Mouse (Mus musculus) testis, postnatal 10 days (tissue): ENCODE results near the gene Lgalsl.

ENCODE experiments used
- DNase-seq: peaks from one replicate; pipeline ENCODE4 v3.0.0; 2021; ENCODE audit warnings: low spot score

Gene Lgalsl

DNA sequence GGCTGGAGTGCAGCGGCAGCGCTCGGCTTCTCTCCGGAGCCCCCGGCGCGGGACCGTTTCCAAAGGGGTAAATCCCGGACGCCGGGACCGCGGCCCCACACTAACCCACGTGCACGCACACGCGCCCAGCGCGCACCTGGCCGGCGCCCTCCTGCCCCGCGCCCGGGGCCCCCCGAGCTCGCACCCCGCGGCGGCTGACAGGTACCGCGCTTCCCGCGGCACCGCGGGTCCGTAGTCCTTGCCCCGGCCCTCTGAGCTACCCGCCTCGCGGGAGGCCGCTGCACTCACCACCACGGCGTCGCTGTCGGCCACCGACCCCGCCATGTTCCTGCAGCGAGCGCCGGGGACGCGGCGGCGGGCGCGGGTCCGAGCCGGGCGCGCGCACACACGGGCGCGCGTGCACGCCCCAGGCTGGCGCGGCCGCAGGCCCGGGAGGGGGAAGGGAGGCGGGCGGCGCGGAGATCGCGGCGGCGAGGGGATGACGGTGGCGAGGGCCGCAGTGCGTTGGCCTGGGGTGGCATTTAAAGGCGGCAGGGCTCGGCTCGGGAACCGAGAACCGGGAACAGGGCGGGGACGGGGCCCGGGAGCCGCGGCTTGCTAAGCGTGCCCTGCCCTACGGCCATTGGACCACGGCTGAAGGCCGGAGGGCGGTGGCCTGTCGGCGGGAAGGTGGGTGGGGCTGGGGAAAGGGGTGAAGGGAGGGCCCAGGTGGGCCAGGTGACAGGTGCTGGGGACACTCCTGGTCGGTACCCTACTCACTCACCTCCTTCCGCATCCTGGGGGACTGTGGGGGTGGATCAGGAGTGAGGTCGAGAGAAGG is at the start of gene Lgalsl:
Gene Lgalsl, minus strand, starts transcription at position 371 of the 820 bp plus-strand sequence.
- peak; percentile 77 for DNase-seq

DNA sequence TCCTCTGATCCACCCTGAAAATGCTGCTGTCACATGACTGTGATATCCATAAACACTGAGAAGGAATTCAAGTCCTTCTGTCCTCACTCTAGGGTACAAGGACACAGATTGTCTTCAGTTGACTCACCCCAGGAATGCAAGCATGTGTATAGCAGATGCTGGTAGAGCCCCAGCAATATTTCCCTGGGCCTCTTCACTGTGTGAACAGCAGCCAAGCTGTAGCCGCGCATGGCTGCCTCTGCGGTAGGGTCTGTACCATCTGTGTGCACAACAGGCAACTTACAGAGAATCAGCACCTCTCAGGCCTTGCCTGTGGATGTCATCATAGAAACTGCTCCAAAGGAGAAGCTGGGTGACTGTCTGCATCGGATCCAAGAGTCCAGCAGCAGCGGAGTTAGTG is 47.8 kb upstream of the Lgalsl start:
- DNase-seq = no peak

DNA sequence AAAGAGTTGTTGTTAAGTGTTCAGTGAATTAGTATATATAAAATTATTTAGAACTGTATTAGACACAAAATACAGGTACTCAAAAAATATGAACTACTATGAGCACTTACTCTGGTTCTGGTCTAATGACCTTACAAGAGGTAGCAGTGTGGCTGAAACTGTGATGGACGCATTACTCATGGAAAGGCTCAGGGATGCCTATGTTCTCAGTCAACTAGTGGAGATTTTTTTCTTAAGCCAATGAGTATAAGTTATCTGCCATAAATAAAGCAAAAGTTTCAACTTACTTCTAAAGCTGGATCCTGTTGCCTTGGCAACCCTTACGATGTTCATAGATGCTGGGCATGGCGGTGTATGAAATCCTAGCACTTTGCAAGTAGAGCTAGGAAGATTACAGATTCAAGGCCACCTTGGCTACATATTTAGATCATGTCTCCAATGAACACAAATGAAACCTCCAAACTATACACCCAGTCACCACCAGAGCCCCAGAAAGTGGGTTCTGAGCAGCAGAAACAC is 46.8 kb upstream of the Lgalsl start:
- DNase-seq = no peak

DNA sequence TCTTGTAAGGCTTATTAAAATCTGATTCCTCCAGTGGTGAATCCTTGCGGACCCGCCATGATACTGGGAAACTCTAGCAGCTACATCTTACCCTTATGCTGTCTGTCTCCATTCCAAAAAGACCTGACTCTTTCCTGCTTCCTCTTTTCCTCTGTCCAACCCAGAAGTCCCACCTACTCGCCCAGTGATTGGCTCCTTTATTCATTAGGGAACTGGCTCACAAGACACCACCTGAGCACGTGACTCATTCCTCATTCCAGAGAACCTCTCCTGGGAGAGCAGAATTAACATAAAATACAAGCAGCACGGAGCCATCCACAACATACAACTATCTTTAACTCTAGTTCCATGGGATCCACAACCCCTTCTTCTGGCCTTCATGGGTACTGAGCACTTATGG is 42.5 kb upstream of the Lgalsl start:
- DNase-seq = no peak

DNA sequence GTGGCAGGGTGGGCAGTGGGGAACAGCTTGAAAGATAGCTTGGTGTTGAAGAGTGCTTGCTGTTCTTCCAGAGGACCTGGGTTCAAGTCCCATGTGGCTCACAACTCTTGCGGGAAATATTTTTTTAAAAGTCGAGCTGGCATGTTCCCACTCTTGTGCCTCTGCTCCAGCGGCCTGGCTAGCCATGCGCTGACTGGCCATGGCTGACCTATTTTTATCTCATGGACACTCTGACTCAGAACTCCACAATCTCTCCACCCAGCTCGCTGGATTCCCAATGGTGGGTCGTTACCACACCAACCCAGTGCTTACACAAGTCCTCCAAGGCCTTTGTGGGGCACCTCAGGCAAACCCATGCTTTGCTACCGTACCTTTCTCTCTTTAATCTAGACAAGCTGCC is 42.1 kb upstream of the Lgalsl start:
- no peak for DNase-seq

DNA sequence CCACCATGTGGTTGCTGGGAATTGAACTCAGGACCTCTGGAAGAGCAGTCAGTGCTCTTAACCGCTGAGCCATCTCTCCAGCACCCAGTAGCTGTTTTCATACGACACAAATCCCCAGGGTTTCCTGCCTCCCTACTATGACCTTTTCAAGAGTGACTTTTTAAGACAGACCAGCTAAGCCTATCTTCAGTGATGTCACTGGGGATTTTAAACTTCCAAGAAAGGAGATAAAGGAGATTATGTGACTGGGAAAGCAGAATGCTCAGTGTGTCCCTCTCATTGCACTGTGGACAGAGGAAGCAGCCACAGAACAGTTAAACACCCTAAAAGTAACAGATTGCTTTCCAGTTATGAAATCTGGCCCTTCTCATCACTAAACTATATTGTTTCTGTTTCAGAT is 41.6 kb upstream of the Lgalsl start:
- DNase-seq = no peak

DNA sequence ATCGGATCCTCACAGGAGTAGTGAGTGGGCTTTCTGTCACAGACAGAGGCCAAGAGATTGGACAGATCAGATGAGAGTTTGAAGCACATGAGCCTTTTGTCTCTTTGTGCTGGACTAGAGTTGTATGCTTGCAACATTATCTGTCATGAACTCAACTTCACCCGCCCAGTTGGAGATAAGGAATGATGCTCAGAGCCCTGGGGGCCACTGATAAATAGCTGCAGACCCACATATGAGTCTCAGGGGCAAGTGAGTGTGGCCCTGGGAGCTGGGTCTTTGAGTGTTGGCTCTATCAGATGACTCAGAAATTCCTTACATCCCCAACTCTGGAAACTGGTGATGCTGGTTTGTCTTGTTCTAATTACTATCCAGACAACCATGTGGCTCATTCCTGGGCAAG is 39.1 kb upstream of the Lgalsl start:
- DNase-seq = no peak

DNA sequence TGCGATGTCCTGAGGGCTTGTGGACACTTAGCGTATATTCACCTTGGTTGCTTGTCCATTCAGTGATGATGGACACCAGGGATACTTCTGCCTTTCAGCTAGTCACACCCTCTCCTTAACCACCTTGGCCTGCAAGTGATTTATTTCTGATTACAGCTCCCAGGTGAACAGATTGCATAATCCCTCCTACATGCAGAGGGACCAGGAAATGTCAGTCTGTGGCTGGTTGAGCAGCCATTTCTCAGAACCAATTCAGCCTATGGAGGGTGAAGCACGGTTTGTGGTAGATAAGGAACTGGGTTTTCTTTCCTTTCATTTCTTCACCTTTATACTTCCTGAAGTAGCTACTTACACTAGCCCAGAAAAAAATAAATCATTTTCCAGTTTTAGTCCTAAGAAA is 34.6 kb upstream of the Lgalsl start:
- no peak for DNase-seq

DNA sequence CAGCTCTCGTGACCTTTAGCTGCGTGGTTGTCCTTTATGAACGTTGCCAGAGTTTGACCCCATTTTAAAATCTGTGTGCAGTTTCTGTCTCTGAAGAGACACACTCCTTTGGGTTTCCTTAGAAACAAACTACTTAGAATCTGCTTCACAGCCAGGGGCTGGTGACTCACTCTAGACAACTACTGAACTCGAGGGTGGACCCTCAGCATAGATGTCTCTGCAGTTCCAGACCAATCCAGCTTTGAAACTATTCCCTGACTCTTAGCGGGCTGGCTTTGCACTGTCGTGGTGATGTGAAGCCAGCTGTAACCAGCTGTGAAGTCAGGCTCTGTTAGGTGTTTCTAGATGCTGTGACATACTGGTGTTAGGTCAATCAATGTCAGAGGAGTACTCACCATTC is 33.8 kb upstream of the Lgalsl start:
- no peak for DNase-seq

DNA sequence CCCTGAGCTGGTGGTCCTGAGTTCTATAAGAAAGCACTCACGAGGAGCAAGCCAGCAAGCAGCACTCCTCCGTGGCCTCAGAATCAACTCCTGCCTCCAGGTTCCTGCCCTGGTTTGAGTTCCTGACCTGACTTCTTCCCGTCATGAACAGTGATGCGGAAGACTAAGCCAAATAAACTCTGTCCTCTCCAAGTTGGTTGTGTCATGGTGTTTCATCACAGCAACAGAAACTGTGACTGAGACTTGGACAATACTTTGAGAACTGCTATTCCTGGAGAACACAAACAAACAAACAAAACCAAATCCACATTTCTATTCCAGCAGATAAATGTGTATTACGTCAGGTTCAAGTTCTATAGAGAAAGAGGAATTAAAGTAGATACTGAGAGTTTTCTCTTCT is 31.2 kb upstream of the Lgalsl start:
- DNase-seq = no peak

DNA sequence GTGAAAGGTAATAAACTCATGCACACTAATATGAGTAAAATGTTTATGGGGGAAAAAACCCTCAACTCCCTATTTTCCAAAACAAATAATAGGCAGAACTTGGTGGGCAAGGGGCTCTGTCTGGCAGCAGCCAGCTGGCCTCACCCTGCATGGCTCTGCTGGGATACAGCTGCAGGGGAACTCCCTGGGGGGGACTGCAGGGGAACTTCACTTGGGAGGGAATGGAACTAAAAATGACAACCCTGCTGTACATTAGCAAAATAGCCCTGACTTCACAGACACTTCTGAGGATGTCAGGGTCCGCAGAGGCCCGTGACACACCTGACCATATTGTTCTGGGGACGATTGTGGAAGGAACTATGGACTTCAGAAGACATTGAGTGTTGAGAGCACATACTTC is 29.5 kb upstream of the Lgalsl start:
- DNase-seq = no peak

DNA sequence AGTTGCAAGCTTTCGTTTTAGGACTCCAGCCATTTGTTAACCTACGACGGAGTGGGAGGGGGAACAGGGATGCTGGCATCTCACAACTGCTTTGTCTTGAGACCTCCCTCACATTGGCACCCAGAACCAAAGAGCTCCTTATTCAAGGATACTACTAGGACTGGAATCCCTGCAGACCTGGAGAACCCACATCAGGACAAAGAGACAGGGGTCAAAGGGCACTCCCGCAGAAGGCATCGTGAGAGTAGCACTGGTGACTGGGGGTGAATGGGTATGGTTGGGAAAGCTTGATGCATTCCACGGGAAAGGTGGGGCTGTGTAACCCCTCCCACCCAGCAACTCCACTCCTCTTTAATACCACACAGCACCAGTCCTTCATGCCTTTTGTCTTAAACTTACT is 29.0 kb upstream of the Lgalsl start:
- no peak for DNase-seq

DNA sequence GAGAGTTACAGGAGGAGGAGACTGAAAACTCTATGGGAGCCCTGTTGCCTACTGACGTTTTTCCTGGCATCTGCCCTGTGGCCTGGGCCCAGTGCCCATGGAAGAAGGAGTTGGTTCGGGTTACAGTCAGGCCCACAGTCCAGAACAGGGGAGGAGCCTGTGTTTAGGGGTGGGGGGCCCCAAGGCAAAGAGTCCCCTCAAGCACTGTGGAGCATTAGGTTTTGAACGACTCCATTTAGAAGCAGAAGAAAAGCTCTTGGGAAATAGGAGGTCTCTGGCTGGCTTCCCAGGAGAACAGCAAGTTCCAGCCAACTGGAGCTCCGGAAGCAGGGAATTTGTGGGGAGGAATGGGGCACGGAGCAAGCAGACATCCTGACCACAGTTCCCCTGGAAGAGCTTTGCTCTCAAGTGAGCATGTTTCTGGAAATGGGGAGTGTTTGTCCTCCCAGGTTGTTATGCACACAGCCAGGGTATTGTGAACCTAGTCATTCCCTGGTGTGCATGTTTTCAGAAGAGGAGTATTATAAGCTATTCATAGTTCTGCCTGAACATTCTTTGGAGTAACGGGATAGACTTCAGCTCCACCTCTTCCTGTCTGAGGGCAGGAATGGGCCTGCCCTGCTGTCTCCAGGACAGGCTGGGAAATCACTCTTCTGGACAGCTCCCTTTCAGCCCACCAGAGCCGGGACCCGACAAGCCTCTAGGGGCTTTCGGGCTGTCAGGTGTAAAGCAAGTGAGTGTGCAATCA is 28.2 kb upstream of the Lgalsl start:
- DNase-seq = peak; percentile 81

DNA sequence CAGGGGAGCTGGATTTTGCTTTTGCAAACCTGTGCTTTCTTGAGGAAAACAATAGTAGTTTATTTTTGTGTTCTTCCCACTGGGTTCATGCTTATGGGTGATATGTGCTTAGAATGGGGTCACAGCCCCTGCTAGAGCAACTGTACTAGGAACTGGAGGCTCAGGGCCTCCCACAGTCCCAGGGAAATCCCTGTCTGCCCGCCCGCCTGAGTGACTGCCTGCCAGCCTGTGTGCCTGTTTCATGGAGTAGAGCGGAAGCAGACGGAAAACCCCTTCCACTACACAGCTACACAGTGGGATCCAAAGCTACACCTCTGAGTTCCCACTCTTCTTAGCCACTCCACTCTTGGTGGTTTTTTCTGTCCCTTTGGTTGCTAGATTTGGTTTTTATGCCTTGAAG is 27.1 kb upstream of the Lgalsl start:
- DNase-seq = no peak

DNA sequence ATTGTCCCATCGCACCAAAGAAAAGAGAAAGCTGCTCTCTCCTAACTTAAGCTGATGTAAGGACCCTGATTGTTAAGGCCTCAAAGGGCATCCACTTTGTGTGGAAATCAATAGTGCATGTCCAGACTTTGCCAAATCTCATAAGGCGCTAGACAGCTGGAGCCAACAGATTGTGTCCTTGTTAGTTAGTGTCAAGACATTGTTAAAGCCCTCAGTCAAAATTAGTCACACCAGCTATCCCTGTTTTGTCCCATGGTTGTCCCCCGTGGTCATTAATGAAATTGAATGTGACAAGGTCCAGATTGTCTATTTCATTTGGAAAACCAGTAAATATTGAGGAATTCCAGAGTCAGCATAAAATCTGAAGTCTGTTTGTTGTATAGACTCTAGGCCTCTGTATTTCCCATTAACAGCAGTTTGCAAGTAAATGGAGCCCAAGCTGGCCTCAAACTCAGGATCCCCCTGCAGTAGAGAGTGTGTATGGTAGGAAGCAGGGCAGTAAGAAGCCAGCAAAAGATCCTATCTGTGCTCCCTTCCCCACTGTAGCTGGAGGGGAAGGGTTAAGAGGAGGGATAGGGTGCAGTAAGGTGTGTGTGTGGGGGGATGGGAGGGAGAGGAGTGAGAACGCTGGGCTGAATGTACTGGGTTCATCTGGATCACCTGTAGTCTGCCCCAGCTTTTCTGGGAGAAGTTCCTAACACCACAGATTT is 23.3 kb upstream of the Lgalsl start:
- no peak for DNase-seq

DNA sequence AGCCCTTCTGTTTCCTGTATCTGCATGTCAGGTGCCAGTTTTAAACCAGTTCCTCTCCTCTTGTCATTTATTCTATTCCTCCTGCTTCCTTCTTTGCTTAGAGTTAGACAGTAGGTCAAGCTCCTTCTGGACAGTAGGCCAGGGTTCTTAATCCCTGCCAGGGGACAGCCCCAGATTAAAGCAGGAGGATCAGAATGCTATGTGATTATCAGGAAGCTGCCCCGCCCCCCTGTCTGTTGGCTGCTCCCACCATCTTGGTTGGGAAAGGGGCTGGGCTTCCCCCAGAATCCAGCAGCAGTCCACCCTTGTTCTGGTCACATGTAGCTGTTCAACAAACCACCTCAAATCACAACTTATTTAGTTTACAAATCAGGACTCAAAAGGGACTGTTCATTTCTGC is 19.3 kb upstream of the Lgalsl start:
- peak; percentile 54 for DNase-seq

DNA sequence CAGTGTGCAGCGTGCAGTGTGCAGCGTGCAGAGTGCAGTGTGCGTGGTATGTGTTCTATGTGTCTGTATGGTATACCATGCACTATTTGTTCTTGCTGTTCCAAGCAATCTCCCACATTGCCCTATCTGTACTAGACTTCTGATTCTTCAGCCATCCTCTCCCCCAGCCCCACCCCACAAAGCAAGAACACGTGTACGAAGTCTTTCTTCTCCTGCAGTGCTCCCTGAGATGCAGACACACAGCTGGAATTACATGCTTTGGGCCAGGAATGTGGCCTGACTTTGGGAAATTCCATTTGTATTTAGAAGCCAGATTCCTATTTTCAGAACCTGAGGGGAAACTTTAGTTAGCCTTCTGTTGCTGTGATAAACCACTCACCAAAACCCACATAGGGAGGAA is 18.5 kb upstream of the Lgalsl start:
- no peak for DNase-seq

DNA sequence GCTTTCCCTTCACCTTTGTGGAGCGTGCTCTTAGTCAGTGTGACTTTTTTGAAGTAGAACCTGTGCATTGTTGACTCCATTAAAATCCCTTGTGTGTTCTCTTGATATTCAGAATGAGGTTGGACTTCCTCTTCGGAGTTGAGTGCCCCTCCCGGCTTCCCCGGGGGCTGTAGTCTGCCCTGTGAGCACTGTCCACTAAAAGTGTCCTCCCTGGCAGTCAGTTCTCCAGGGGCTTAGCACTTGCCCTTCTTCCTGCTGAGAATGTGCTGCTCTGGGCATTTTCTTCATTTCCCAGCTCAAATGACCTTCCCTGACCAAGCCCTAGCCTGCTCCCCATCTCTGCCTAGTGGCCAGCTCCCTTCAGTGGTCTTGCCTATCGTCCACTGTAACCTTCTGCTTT is 6.5 kb upstream of the Lgalsl start:
- DNase-seq = no peak

DNA sequence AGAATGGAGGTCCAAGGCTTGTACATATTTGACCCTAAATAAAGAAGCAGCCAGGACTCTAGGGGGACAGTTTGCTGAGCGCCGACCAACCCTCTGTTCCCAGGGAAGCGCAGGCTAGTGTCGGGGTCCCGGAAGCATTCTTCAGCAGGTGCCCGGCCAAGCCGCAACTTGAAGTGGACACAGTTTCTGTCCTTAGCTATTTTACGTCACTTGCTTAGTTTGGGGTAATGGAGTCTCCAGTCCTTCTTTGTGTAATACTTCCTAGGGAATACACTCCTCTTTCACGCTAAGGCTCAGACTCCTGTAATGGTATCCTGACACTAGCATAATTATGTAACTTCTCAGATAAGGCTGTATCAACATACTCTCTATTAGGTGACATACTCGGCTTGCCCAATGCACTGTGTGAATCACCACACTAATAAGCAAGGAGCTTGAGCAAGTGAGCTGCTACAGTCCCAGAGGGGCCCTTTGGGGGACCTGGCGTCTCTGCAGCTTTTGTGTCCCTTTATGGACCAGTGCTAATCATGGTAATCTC is 813 bp upstream of the Lgalsl start:
- DNase-seq = no peak

DNA sequence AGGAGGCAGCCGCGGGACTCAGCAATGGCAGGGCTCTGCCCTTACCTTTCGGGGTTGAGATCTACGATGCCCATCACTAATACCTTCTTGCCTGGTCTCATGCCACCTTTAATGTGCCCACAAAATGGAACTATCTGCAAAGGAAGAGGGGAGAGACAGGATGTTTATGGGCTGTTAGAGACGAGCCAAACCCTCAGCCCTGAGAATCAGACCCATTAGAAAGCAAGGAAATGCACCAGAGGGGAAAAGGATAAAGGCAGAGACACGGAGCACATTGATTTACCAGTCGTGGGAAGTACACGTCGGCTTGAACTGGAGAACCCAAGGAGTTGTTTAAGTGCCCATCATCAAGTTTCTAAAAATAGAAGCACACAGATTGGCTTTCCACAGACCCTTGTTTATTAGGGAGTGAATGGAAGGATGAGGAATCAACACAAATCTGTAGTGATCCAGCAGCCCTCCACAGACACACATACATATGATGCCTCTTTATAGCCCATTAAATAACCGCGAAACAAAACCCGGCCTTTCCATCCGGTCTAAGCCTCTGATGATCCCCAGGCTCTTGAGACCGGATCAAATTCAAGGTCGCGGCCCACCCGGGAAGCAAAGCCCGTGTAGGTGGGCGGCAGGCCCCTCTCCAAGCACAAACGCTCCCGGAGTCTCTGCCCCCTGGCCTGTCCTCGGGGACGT is 717 bp downstream of the Lgalsl start:
- DNase-seq = no peak

DNA sequence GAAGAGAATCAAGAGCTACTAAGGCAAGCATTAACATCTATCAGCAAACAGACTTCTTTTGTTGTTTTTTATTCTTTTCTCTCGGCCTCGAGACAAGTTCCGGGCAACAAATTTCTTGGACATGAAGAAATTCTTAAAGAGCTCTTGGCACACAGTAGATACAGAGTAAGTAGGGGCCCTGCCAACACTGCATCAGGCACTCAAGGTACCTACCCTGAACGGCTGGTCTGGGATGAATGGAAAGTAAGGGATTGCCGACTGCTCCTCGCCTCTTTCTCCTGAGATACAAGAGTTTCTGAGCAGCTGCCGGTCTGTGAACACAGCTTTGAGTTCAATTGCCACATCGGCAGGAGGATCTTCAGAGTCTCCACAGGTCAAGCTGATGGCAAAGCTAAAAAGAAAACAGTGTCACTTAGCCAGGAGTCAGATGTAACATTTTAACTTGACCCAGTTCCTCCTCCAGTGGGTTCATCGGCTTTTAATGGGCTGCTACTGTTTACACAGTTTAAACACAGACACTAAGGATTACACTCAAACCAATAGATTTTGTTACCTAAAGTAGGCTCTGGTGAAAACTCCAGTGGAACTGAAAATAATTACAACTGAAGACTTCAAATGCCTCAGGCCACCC is 1.7 kb downstream of the Lgalsl start:
- no peak for DNase-seq
